Mouse (Mus musculus) embryonic fibroblast, embryonic 13.5 days (primary cell): ENCODE measurements around the gene Ccdc33.

ENCODE experiments used
- CTCF ChIP-seq: IDR thresholded peaks from 2 replicates; pipeline ENCODE4 v1.5.1; 2011; ENCODE audit warnings: mild to moderate bottlenecking, control low read depth, low read length, moderate library complexity, borderline replicate concordance; ENCODE audit not compliant: insufficient read depth
- POLR2A ChIP-seq: IDR thresholded peaks from 2 replicates; pipeline ENCODE4 v1.6.1; 2011; ENCODE audit warnings: low read depth, mild to moderate bottlenecking, control low read depth, low read length, moderate library complexity

DNA sequence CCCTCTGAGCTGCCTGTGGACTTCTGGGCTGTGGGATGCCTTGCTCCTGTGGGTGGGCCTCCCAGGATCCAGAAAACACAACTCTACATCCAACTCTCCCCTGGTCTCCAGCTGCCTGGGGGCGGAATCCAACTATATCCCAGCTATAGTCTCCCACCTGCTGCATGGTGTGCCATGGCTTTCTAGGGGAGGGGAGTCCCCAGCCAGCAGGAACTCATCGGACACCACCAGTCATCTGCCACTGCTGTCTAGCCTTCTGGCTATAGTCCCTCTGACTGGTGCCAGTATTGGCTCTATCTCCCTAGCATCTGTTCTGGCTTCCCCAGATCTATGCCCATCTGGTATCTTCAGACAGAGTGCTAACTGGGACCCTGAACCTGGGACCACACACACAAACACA is 83.1 kb downstream of the Ccdc33 start:
- TF ChIP-seq POLR2A: no peak
- no peak for TF ChIP-seq CTCF
